Mouse (Mus musculus): ENCODE data around the gene Rab6b. TPM values are rescaled to one million over a fixed set of nuclear protein-coding genes. Genes with fewer than 3 reads are reported as not detected.
"Not testable (repeated sequence)": the region's sequence is repeated elsewhere in the genome, so short reads cannot be mapped to it uniquely, and the experiment has no call there.

Gene Rab6b
- polyA plus RNA-seq, 1 experiment from 2014 or later, result 4.3 TPM

DNA sequence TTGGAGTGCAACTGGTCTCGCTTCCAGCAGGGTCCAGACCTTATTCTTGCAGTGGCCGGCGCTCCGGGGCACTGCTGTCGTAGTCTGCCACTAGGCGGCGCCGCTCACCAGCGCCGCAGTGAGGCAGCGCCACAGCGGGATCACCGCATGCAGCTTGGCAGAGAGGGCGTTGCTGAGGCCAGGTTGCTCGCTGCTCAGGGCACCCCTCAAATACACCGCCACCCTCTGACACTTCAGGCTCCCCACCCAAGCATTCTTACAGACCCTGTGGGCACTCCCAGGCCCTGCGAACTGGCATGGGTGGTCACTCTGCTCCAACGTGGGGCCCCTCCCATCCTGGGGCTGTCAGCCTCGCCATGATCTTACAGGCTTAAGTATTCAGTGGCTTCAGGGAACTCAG lies 19.3 kb upstream of the Rab6b start:
- 0% methylated on average over 16 of the region's 19 CpGs for WGBS
- no peaks in the 10 kb centered on the region for H3K27me3 ChIP-seq (replicated peaks; ENCODE audit: control insufficient read depth, insufficient read depth, low read length)
- peak; percentile 58 for ATAC-seq
- TF ChIP-seq CTCF (IDR thresholded peaks at IDR 0.05; ENCODE audit: low read depth), result peak; percentile 99
- peak overlapping the region; percentile 34 for H3K4me3 ChIP-seq (ENCODE audit: low read depth, low read length)
- no peaks in the 10 kb centered on the region for H3K36me3 ChIP-seq (ENCODE audit: control insufficient read depth, insufficient read depth)
- H3K9ac ChIP-seq (ENCODE audit: low read depth, low read length), result no peak overlapping the region
- peaks cover 11% of the 10 kb centered on the region; the same call in 1 of the 2 replicates for H3K4me1 ChIP-seq (replicated peaks; ENCODE audit: control insufficient read depth, insufficient read depth, low read length)
- H3K4me2 ChIP-seq (replicated peaks; ENCODE audit: low read depth), result peak overlapping the region; percentile 78
- H3K9me3 ChIP-seq (ENCODE audit: control insufficient read depth), result no peaks in the 10 kb centered on the region
- no peak overlapping the region for H3K27ac ChIP-seq (ENCODE audit: low read depth, low read length)

GRCm38 (mm10) chr9:103093681-103094080 lies 17.9 kb upstream of the Rab6b start:
- Histone ChIP-seq H3K4me3 (ENCODE audit: low read depth, low read length) (no peak overlapping the region), H3K27me3 (replicated peaks; ENCODE audit: control insufficient read depth, insufficient read depth, low read length) (no peaks in the 10 kb centered on the region), H3K9me3 (ENCODE audit: control insufficient read depth) (no peaks in the 10 kb centered on the region), H3K9ac (ENCODE audit: low read depth, low read length) (no peak overlapping the region), H3K27ac (ENCODE audit: low read depth, low read length) (no peak overlapping the region), H3K36me3 (ENCODE audit: control insufficient read depth, insufficient read depth) (no peaks in the 10 kb centered on the region), H3K4me1 (replicated peaks; ENCODE audit: control insufficient read depth, insufficient read depth, low read length) (peaks cover 11% of the 10 kb centered on the region; the same call in 1 of the 2 replicates), H3K4me2 (replicated peaks; ENCODE audit: low read depth) (no peak overlapping the region)
- no peak for ATAC-seq
- 71% methylated on average over 3 of the region's 3 CpGs for WGBS
- no peak for TF ChIP-seq CTCF (IDR thresholded peaks at IDR 0.05; ENCODE audit: low read depth)

GRCm38 (mm10) chr9:103108341-103108798 lies 3.2 kb upstream of the Rab6b start:
- Histone ChIP-seq H3K27me3 (replicated peaks; ENCODE audit: control insufficient read depth, insufficient read depth, low read length) (peaks cover 26% of the 10 kb centered on the region), H3K4me3 (ENCODE audit: low read depth, low read length) (peak overlapping the region; percentile 51), H3K4me2 (replicated peaks; ENCODE audit: low read depth) (peak overlapping the region; percentile 64)
- not testable (repeated sequence) for H3K9me3 ChIP-seq (ENCODE audit: control insufficient read depth); H3K27ac ChIP-seq (ENCODE audit: low read depth, low read length); H3K9ac ChIP-seq (ENCODE audit: low read depth, low read length); H3K4me1 ChIP-seq (replicated peaks; ENCODE audit: control insufficient read depth, insufficient read depth, low read length); H3K36me3 ChIP-seq (ENCODE audit: control insufficient read depth, insufficient read depth)
- WGBS, result 17% methylated on average over 7 of the region's 14 CpGs
- ATAC-seq, result peak; percentile 65
- TF ChIP-seq CTCF (IDR thresholded peaks at IDR 0.05; ENCODE audit: low read depth), result peak; percentile 1; the same call in 1 of the 2 replicates

- Histone ChIP-seq H3K9ac (ENCODE audit: low read depth, low read length) (peak overlapping the region; percentile 54; the same call in 1 of the 2 replicates), H3K9me3 (ENCODE audit: control insufficient read depth) (no peaks in the 10 kb centered on the region), H3K27ac (ENCODE audit: low read depth, low read length) (no peak overlapping the region), H3K27me3 (replicated peaks; ENCODE audit: control insufficient read depth, insufficient read depth, low read length) (peaks cover 31% of the 10 kb centered on the region), H3K4me3 (ENCODE audit: low read depth, low read length) (peak overlapping the region; percentile 51), H3K4me1 (replicated peaks; ENCODE audit: control insufficient read depth, insufficient read depth, low read length) (0 out of 2 replicates have a peak, but pooled peaks cover 3% of the 10 kb centered on the region), H3K4me2 (replicated peaks; ENCODE audit: low read depth) (peak overlapping the region; percentile 65), H3K36me3 (ENCODE audit: control insufficient read depth, insufficient read depth) (no peaks in the 10 kb centered on the region)
- no peak for ATAC-seq
- 22% methylated on average over 18 of the region's 18 CpGs for WGBS
- no peak for TF ChIP-seq CTCF (IDR thresholded peaks at IDR 0.05; ENCODE audit: low read depth)
Observed at GRCm38 (mm10) chr9:103108943-103109670, 2.5 kb upstream of the Rab6b start.

- TF ChIP-seq CTCF (IDR thresholded peaks at IDR 0.05; ENCODE audit: low read depth), result no peak
- whole genome bisulfite sequencing, result 62% methylated on average over 2 of the region's 2 CpGs
- Histone ChIP-seq H3K4me1 (replicated peaks; ENCODE audit: control insufficient read depth, insufficient read depth, low read length) (0 out of 2 replicates have a peak, but pooled peaks cover 3% of the 10 kb centered on the region), H3K4me3 (ENCODE audit: low read depth, low read length) (no peak overlapping the region), H3K27ac (ENCODE audit: low read depth, low read length) (no peak overlapping the region), H3K4me2 (replicated peaks; ENCODE audit: low read depth) (peak overlapping the region; percentile 65; the same call in 1 of the 2 replicates), H3K9ac (ENCODE audit: low read depth, low read length) (no peak overlapping the region), H3K9me3 (ENCODE audit: control insufficient read depth) (no peaks in the 10 kb centered on the region), H3K27me3 (replicated peaks; ENCODE audit: control insufficient read depth, insufficient read depth, low read length) (peaks cover 33% of the 10 kb centered on the region), H3K36me3 (ENCODE audit: control insufficient read depth, insufficient read depth) (no peaks in the 10 kb centered on the region)
- ATAC-seq, result no peak
Observed at GRCm38 (mm10) chr9:103109911-103110310, 1.7 kb upstream of the Rab6b start.

GRCm38 (mm10) chr9:103110727-103111501 lies 673 bp upstream of the Rab6b start:
- WGBS, result 24% methylated on average over 18 of the region's 18 CpGs
- H3K4me1 ChIP-seq (replicated peaks; ENCODE audit: control insufficient read depth, insufficient read depth, low read length), result 0 out of 2 replicates have a peak, but pooled peaks cover 3% of the 10 kb centered on the region
- H3K9me3 ChIP-seq (ENCODE audit: control insufficient read depth), result no peaks in the 10 kb centered on the region
- TF ChIP-seq CTCF (IDR thresholded peaks at IDR 0.05; ENCODE audit: low read depth), result no peak
- H3K27ac ChIP-seq (ENCODE audit: low read depth, low read length), result no peak overlapping the region
- H3K4me2 ChIP-seq (replicated peaks; ENCODE audit: low read depth), result peak overlapping the region; percentile 95
- no peaks in the 10 kb centered on the region for H3K36me3 ChIP-seq (ENCODE audit: control insufficient read depth, insufficient read depth)
- ATAC-seq, result no peak
- H3K9ac ChIP-seq (ENCODE audit: low read depth, low read length), result 0 out of 2 replicates have a peak overlapping the region, but pooled peaks have one; percentile 50
- H3K27me3 ChIP-seq (replicated peaks; ENCODE audit: control insufficient read depth, insufficient read depth, low read length), result peaks cover 33% of the 10 kb centered on the region
- peak overlapping the region; percentile 57 for H3K4me3 ChIP-seq (ENCODE audit: low read depth, low read length)

Measured in intestine, postnatal 0 days (tissue).